Mouse (Mus musculus) activated CD4-positive, CD25-positive, alpha-beta regulatory T cell, adult 9 weeks (primary cell): Measurements from ENCODE around the gene Selenoh. TPM values are rescaled to one million over a fixed set of nuclear protein-coding genes. Genes with fewer than 3 reads are reported as not detected.

ENCODE experiments used
- polyA plus RNA-seq: library from polyadenylated mRNA; unstranded; fragments of 100-300 nt; shearing (Covaris generic); gene quantifications from one replicate; pipeline ENCODE4 v1.2.1, GENCODE M21; 2017

Selenoh gene
- 89.0 TPM for polyA plus RNA-seq

GRCm38 (mm10) chr2:84670569-84670933 is at the start of gene Selenoh:
Selenoh (minus strand) TSS chr2:84670770.

GRCm38 (mm10) chr2:84714811-84715561 is 44.4 kb upstream of the Selenoh start, which contains the start of gene Zdhhc5:
Zdhhc5 (minus strand) TSS chr2:84715180.

DNA sequence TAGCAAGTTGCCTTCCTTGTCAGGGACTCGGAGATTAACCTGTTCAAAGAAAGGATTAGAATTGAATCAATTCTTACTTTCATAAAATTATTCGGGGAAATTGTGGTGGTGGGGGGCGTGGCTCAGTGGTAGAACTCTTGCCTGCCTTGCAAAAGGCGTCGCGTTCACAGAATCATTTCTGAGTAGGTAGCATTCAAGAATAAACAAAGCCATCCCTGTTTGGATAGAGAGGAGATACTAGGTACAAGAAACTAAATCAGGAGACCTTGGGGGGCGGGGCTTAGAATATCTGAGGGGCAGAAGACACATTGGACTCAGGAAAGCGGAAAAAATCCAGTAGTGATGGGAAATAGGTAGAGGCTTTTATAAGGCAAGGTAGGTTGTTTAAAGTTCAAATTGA is 8.4 kb upstream of the Selenoh start, which contains the start of gene Tmx2:
Tmx2 (minus strand) TSS at position 125 of the 400 bp plus-strand sequence.

DNA sequence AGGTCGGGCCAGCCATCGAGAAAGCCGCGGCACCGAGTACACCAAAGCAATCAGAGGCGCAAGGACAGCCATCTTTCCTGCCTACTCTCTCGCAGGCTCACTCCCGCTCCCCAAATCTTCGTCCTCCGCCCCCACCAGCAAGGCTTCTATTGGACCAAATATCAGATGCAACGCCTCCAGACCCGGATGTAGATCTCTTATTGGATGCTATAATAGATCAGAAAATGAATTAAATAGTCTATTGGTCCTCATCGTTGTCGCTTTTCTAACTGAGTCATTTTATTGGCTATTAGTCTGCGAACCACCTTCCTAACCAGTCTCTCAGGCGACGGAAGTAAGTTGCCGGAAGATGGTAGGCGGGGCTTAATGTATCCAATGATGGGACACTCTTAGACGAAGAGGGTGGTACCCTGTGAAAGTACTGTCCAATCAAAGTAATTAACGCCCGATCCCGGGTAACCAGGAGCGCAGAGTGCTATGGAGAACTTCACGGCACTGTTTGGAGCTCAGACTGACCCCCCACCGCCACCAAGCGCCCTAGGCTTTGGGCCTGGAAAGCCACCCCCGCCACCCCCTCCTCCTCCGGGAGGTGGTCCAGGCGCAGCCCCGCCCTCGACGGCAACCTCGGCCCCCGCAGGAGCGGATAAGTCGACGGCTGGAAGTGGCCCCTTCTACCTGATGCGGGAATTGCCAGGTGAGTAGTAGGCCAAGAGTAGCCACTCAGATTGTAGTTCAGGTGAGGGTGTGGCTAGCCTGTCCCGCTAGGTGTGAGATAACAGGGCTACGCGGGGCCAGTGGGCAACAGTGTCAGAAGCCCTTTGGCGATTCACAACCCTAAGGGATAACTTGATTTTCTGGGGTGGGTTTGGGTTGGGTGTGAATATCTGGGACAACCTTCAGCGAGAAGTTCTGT is 7.7 kb upstream of the Selenoh start, which contains the start of the genes Gm28635 and Med19:
Gm28635 (minus strand) TSS at position 74 of the 913 bp plus-strand sequence.
Med19 (plus strand) TSS at position 435 of the 913 bp plus-strand sequence.

DNA sequence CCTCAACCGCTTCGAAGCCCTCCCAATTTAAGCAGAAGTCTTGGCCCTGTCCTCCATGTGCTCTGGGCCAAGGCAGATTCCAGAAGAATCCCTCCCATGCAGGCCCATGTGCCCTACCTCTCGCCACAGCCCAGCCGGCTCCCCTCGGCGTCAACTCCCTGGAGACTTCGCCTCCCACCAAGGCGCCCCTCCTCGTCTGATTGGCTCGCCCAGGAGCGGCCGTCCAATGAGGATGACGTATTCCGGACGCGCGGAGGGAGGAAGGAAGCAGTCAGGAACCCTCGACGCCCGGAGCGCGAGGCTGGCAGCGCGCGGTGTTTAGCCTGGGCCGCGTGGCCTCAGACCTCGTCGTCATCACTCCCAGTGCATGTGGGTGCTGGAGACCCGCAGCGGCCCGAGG is 11.8 kb downstream of the Selenoh start, which contains the start of gene Btbd18:
Btbd18 (plus strand) TSS at position 274 of the 400 bp plus-strand sequence.

DNA sequence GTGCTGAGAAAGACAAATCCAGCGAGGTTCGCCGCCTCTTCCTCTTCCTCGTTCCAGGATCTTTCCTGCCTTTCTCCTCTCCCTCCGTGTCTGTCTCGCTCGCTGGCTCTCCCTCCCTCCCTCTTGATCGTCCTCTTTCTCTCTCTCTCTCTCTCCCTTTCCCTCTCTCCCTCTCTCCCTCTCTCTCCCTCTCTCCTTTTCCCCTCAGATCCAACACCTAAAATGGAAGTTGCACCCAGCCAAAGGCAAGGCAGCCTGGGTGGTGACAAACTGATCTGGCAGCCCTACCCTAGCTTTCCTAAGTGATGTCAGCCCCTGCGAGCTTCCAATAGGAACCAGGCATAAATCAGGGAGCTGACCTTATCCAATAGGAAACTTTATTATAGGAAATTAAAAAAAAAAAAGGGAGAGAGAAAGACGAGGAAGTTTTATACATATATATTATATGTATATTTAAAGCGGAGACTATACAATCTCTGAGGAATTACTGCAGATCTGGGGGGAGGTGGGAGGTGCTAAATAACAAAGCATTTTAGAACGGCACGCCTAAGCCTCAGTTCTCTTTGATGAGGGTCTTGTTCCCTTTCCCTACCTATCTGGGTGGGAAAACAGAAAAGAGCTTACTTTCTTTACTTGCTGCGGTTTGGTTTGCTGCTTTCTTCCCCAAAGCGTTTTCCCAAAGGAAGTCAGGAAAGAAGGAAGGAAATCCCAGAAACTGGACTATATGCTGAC is 19.9 kb downstream of the Selenoh start, which contains the start of gene Ctnnd1:
Ctnnd1 (minus strand) TSS at position 302 of the 732 bp plus-strand sequence.

Other genes starting within 250 kb of the Selenoh start
- 31.9 TPM for gene Calcrl, start 245.4 kb downstream of the Selenoh start, polyA plus RNA-seq
- 11.0 TPM for gene Tfpi, start 194.0 kb downstream of the Selenoh start, polyA plus RNA-seq
- gene Ctnnd1, start 20.0 kb downstream of the Selenoh start, polyA plus RNA-seq: 2.9 TPM
- 0.12 TPM for gene Btbd18, start 11.7 kb downstream of the Selenoh start, polyA plus RNA-seq
- gene Gm28635, start 7.3 kb upstream of the Selenoh start, polyA plus RNA-seq: not detected
- 41.4 TPM for gene Med19, start 7.6 kb upstream of the Selenoh start, polyA plus RNA-seq
- gene Tmx2, start 8.4 kb upstream of the Selenoh start, polyA plus RNA-seq: 108 TPM
- 23.4 TPM for gene Zdhhc5, start 44.4 kb upstream of the Selenoh start, polyA plus RNA-seq
- 62.7 TPM for gene Clp1, start 56.6 kb upstream of the Selenoh start, polyA plus RNA-seq
- 2.3 TPM for gene Ypel4, start 63.3 kb upstream of the Selenoh start, polyA plus RNA-seq
- not detected for gene Gm19426, start 72.9 kb upstream of the Selenoh start, polyA plus RNA-seq
- not detected for gene Serping1, start 104.7 kb upstream of the Selenoh start, polyA plus RNA-seq
- 77.5 TPM for gene Ube2l6, start 128.1 kb upstream of the Selenoh start, polyA plus RNA-seq
- gene Smtnl1, start 151.9 kb upstream of the Selenoh start, polyA plus RNA-seq: not detected
- 34.2 TPM for gene Timm10, start 156.2 kb upstream of the Selenoh start, polyA plus RNA-seq
- 12.3 TPM for gene Slc43a1, start 168.1 kb upstream of the Selenoh start, polyA plus RNA-seq
- gene Rtn4rl2, start 215.9 kb upstream of the Selenoh start, polyA plus RNA-seq: not detected